ENCODE assay signal across 8 mouse cellular contexts in the genomic region with DNA sequence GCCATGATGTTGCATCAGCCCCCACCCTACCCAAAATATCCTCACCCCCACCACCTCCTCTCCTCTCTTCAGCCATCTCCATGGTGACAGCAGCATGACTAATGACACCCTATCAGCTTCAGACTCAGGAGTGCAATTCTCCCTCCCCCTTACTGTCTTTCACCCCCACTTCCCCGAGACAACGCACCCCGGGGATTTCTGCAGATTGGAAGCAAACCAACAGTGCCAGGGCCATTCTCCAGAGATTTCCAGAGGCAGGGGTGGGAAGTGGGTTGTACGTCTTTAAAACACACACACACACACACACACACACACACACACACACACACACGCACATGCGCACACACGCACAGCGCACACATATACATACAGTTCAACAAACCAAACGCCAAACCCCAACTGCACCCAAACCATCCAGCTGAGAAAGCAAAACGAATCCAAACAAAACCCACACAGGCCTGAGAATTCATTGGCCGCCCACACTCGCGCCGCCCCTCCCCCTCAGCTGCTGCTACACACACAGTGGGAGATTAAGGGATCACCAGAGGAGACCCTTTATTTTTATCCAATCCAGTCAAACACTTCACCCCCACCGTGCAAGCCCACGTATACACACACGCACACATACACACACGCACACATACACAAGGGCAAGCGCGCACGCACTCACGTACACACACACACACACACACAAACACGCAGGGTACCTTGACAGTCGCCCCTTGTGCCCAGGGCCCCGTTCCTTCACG. TPM values are rescaled to one million over a fixed set of nuclear protein-coding genes. Genes with fewer than 3 reads are reported as not detected.
DNase-seq lines count a peak whose midpoint lies in the region; ATAC-seq and TF ChIP-seq lines count a peak whose summit lies in the region.

No protein-coding gene starts in this region.

- H3K27ac ChIP-seq in spleen, adult 2 months (ENCODE audit: insufficient read depth, low read length): peak overlapping the region; percentile 71
- H3K27ac ChIP-seq in intestine, embryonic 16.5 days (ENCODE audit: low read length): peak overlapping the region; percentile 93
- peak overlapping the region; percentile 98 for H3K27ac ChIP-seq in midbrain, embryonic 15.5 days

- no peaks in the 10 kb centered on the region for H3K36me3 ChIP-seq in spleen, adult 2 months (ENCODE audit: control insufficient read depth, insufficient read depth, low read length)
- 0 out of 2 replicates have a peak, but pooled peaks cover 8% of the 10 kb centered on the region for H3K36me3 ChIP-seq in intestine, embryonic 16.5 days (ENCODE audit: control insufficient read depth, insufficient read depth, low read length)
- H3K36me3 ChIP-seq in midbrain, embryonic 15.5 days (replicated peaks): no peaks in the 10 kb centered on the region

- peak overlapping the region; percentile 66 for H3K4me3 ChIP-seq in spleen, adult 2 months (ENCODE audit: extremely low read depth, insufficient read depth, insufficient read length)
- peak overlapping the region; percentile 84 for H3K4me3 ChIP-seq in intestine, embryonic 16.5 days (ENCODE audit: low read length)
- H3K4me3 ChIP-seq in midbrain, embryonic 15.5 days: peak overlapping the region; percentile 87

- DNase-seq in spleen, adult 2 months (ENCODE audit: low read depth in 1 of 2, low spot score in 2 of 2): no peak
- no peak for DNase-seq in spleen, postnatal 14 days (ENCODE audit: low spot score in 2 of 2)
- peak; percentile 50 for DNase-seq in embryo, embryonic 11.5 days (ENCODE audit: low read depth, low spot score)
- peak; percentile 67 for DNase-seq in gastrocnemius, postnatal 25 days
- DNase-seq in left cerebral cortex, postnatal 36 days (ENCODE audit: low spot score in 2 of 2): peak; percentile 80 to 82
- DNase-seq in testis, postnatal 14 days (ENCODE audit: low spot score): peak; percentile 50

- ATAC-seq in intestine, embryonic 16.5 days: no peak
- peak; percentile 78 for ATAC-seq in midbrain, embryonic 15.5 days (replicated peaks)

- no peak for TF ChIP-seq CTCF in spleen, adult 2 months (IDR thresholded peaks at IDR 0.05; ENCODE audit: extremely low read depth, insufficient read depth, insufficient read length, insufficient replicate concordance)

- no peak for TF ChIP-seq POLR2A in spleen, adult 2 months (IDR thresholded peaks at IDR 0.05; ENCODE audit: low read depth, low read length)

- H3K27me3 ChIP-seq in spleen, adult 2 months (ENCODE audit: control insufficient read depth, insufficient read depth, low read length): no peaks in the 10 kb centered on the region
- no peaks in the 10 kb centered on the region for H3K27me3 ChIP-seq in intestine, embryonic 16.5 days (replicated peaks; ENCODE audit: control insufficient read depth, insufficient read depth, low read length)
- H3K27me3 ChIP-seq in midbrain, embryonic 15.5 days (replicated peaks): no peaks in the 10 kb centered on the region

- H3K4me2 ChIP-seq in intestine, embryonic 16.5 days (ENCODE audit: low read depth, low read length): peak overlapping the region; percentile 86
- peak overlapping the region; percentile 75 for H3K4me2 ChIP-seq in midbrain, embryonic 15.5 days

- H3K9ac ChIP-seq in intestine, embryonic 16.5 days (ENCODE audit: low read depth, low read length): peak overlapping the region; percentile 85
- peak overlapping the region; percentile 89 for H3K9ac ChIP-seq in midbrain, embryonic 15.5 days

- H3K9me3 ChIP-seq in intestine, embryonic 16.5 days (ENCODE audit: control insufficient read depth, low read length): no peaks in the 10 kb centered on the region
- H3K9me3 ChIP-seq in midbrain, embryonic 15.5 days: no peaks in the 10 kb centered on the region

- WGBS in spleen, adult 2 months: 53% methylated on average over 26 of the region's 26 CpGs
- WGBS in intestine, embryonic 16.5 days: 5% methylated on average over 26 of the region's 26 CpGs
- WGBS in midbrain, embryonic 15.5 days: under 1% methylated on average over 26 of the region's 26 CpGs

- peaks cover 38% of the 10 kb centered on the region for H3K4me1 ChIP-seq in spleen, adult 2 months (ENCODE audit: control insufficient read depth, insufficient read depth, insufficient read length)
- peaks cover 69% of the 10 kb centered on the region for H3K4me1 ChIP-seq in intestine, embryonic 16.5 days (ENCODE audit: control insufficient read depth, insufficient read depth, low read length)
- H3K4me1 ChIP-seq in midbrain, embryonic 15.5 days: peaks cover 80% of the 10 kb centered on the region

- intact Hi-C loops in left cerebral cortex, postnatal 36 days (cut with DNase I): loop anchor here (1.0 to 5.0 kb wide), 4 partner anchors 16 to 101 kb away; a partner anchor contains a TSS

RNA-seq across cellular contexts. Expression of a gene that starts 18.2 kb away (rescaled TPM):
- 21.1 and 22.9 TPM in 2 replicates for polyA plus RNA-seq in spleen, adult 2 months (2012; rRNA removed)
- 10 to 100 TPM; 22.2 to 29.7 TPM for total RNA-seq in gastrocnemius, postnatal 25 days (2021)
- 40.1 and 43.5 TPM in 2 replicates for polyA plus RNA-seq in intestine, embryonic 16.5 days (2015; fragmentation: Nextera tagmentation; extraction: Ambion mirVana)
- 10 to 100 TPM; 63.7 to 77.2 TPM for total RNA-seq in left cerebral cortex, postnatal 36 days (2021)
- polyA plus RNA-seq in midbrain, embryonic 15.5 days (2015; fragmentation: Nextera tagmentation; extraction: Ambion mirVana): 60.9 and 76.8 TPM in 2 replicates

Comparison
In these comparisons a context has a peak if more than half of its experiments do, and no peak if none do; other contexts are left out.
1. DNase-seq: peak in embryo, embryonic 11.5 days (single experiment), gastrocnemius, postnatal 25 days (single experiment), left cerebral cortex, postnatal 36 days (2 of 2) and testis, postnatal 14 days (single experiment); none in spleen, adult 2 months (0 of 2) and spleen, postnatal 14 days (0 of 2).
2. Peak in every context shown above with its lines, with median percentiles within 50 percentile points of each other: H3K27ac ChIP-seq and H3K4me3 ChIP-seq.